Mouse (Mus musculus): ENCODE measurements around the gene Coch.
"Not testable (repeated sequence)": the region's sequence is repeated elsewhere in the genome, so short reads cannot be mapped to it uniquely, and the experiment has no call there.

The Coch gene

GRCm38 (mm10) chr12:51636689-51637470, 43.7 kb downstream of the Coch start:
- DNase-seq (ENCODE audit: low read depth, low spot score) = no peak

- no peak for DNase-seq (ENCODE audit: low read depth, low spot score)
Measured at GRCm38 (mm10) chr12:51641871-51642270, 48.7 kb downstream of the Coch start.

GRCm38 (mm10) chr12:51649401-51649800, 56.3 kb downstream of the Coch start:
- not testable (repeated sequence) for DNase-seq (ENCODE audit: low read depth, low spot score)
